Mouse (Mus musculus): ENCODE data around the gene Gm49396.

DNA sequence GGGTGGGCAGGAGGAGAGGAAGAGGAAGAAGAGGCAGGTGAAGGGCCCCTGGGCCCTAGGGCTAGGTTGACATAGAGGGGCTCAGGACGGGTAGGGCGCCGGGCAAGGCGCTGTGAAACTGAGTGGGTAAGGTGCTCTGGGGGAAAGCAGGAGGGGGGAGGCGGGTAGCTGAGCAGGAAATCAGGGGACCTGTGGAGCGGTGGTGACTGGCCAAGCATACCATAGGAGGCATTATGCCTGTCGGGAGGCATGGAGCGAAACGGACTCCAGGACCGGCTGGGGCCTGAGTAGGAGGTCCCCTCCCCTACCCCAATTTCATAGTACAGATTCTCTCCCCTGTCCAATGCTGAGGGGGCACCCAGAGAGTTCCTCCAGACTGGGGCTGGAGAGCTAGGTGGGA, 40.3 kb upstream of the Gm49396 start:
- TF ChIP-seq CTCF (IDR thresholded peaks at IDR 0.05) = no peak
- TF ChIP-seq EP300 (IDR thresholded peaks at IDR 0.05) = no peak
